Mouse (Mus musculus): Measurements from ENCODE around the gene Crnkl1.

- no peak for TF ChIP-seq CTCF (IDR thresholded peaks at IDR 0.05)
- TF ChIP-seq EP300 (IDR thresholded peaks at IDR 0.05), result no peak
Measured at GRCm38 (mm10) chr2:145873953-145874352, 60.9 kb downstream of the Crnkl1 start.
